Mouse (Mus musculus) left cerebral cortex, adult 9 months (tissue): ENCODE measurements at regions not wholly inside any gene's neighbourhood (a gene's known extent, or its start where the extent isn't known, plus 50 kb on each side); places are given as distances from the start of the nearest gene placed in this dataset.

Experiments
- DNase-seq, 2 experiments: peaks; one replicate each; pipeline ENCODE4 v3.0.0; 2022; ENCODE audit warnings: low spot score in 2 of 2

- DNase-seq = no peak
Observed at GRCm38 (mm10) chr14:82586116-82586515, 1857.2 kb upstream of the Pcdh17 start.

GRCm38 (mm10) chr14:82607631-82608030, 1835.7 kb upstream of the Pcdh17 start:
- no peak for DNase-seq

GRCm38 (mm10) chr14:82610726-82611125, 1832.6 kb upstream of the Pcdh17 start:
- peak; percentile 5 to 7 for DNase-seq
